Comparison of ENCODE assay signal across 18 mouse cellular contexts in genomic region chr10:41032811-41033210, GRCm38 (mm10). TPM values are rescaled to one million over a fixed set of nuclear protein-coding genes. Genes with fewer than 3 reads are reported as not detected.
"Had no signal": no experiment of that assay in that cellular context is flagged by ENCODE, and none has a peak within 500 bp of the region (broad histone marks: within the 10 kb centered on the region; RNA-seq: fewer than 3 reads in every experiment).

No protein-coding gene starts in this region.

- ATAC-seq: lung, postnatal 0 days; midbrain, embryonic 15.5 days had no signal

- H3K36me3 ChIP-seq: limb, embryonic 10.5 days; liver, embryonic 15.5 days; midbrain, embryonic 15.5 days; neural tube, embryonic 13.5 days had no signal

- H3K9me3 ChIP-seq: limb, embryonic 10.5 days; liver, embryonic 15.5 days; midbrain, embryonic 15.5 days; neural tube, embryonic 13.5 days had no signal

- H3K4me1 ChIP-seq: liver, embryonic 15.5 days had no signal

- H3K4me2 ChIP-seq: liver, embryonic 11.5 days; liver, embryonic 15.5 days; midbrain, embryonic 11.5 days; midbrain, embryonic 15.5 days; neural tube, embryonic 13.5 days had no signal

- H3K9ac ChIP-seq: liver, embryonic 15.5 days; midbrain, embryonic 15.5 days; neural tube, embryonic 13.5 days had no signal

- H3K27me3 ChIP-seq: liver, embryonic 15.5 days; midbrain, embryonic 15.5 days; neural tube, embryonic 13.5 days had no signal

- H3K4me3 ChIP-seq: limb, embryonic 10.5 days; liver, embryonic 15.5 days; midbrain, embryonic 15.5 days; neural tube, embryonic 13.5 days had no signal

- DNase-seq: kidney, postnatal 10 days; kidney, postnatal 4 days; lung, adult 2 months; lung, postnatal 36 days; right cerebral cortex, postnatal 25 days; thymus, postnatal 36 days had no signal

- H3K27ac ChIP-seq: limb, embryonic 10.5 days; liver, embryonic 15.5 days; midbrain, embryonic 15.5 days; neural tube, embryonic 13.5 days had no signal

RNA-seq across cellular contexts. Expression of gene Gpr6, which starts 39.3 kb away (rescaled TPM):
- total RNA-seq: megakaryocyte progenitor cell, adult 5-6 weeks had no signal
- polyA plus RNA-seq: kidney, embryonic 14.5 days; limb, embryonic 10.5 days; limb, embryonic 14.5 days; liver, embryonic 11.5 days; liver, embryonic 15.5 days; lung, adult 2 months; lung, postnatal 0 days; neural tube, embryonic 13.5 days; stomach, embryonic 16.5 days; thymus, postnatal 0 days had no signal
